Mouse (Mus musculus): ENCODE measurements around the gene Sdhb. TPM values are rescaled to one million over a fixed set of nuclear protein-coding genes. Genes with fewer than 3 reads are reported as not detected.

Sdhb gene
- polyA plus RNA-seq, 1 experiment from 2014 or later: 428 TPM

DNA sequence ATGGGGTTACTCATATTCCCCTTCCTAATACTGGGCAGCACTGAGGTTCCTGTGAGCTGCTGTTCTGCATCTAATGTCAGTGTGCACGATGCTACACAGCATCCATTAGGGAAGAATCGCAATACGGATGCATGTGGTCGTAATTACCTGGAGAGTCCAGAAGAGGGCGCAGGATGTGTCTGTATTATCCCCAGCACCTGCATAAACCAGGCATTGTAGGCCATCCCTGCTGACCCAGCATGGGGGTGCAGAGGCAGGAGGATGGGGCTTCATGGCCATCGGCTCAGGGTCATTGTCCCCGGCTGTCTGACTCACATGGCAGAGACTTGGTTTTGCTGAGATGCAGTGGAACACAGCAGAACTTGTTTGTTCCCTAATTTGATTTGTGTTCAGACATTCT, 3.6 kb downstream of the Sdhb start:
- Histone ChIP-seq H3K9ac (replicated peaks) (no peak overlapping the region), H3K36me3 (peaks cover 22% of the 10 kb centered on the region), H3K4me2 (replicated peaks) (no peak overlapping the region), H3K27ac (replicated peaks) (0 out of 2 replicates have a peak overlapping the region, but pooled peaks have one; percentile 12), H3K9me3 (no peaks in the 10 kb centered on the region), H3K27me3 (no peaks in the 10 kb centered on the region), H3K4me1 (peaks cover 32% of the 10 kb centered on the region), H3K4me3 (no peak overlapping the region)
- no peak for ATAC-seq (replicated peaks)
- WGBS: 8% methylated on average over 7 of the region's 7 CpGs

DNA sequence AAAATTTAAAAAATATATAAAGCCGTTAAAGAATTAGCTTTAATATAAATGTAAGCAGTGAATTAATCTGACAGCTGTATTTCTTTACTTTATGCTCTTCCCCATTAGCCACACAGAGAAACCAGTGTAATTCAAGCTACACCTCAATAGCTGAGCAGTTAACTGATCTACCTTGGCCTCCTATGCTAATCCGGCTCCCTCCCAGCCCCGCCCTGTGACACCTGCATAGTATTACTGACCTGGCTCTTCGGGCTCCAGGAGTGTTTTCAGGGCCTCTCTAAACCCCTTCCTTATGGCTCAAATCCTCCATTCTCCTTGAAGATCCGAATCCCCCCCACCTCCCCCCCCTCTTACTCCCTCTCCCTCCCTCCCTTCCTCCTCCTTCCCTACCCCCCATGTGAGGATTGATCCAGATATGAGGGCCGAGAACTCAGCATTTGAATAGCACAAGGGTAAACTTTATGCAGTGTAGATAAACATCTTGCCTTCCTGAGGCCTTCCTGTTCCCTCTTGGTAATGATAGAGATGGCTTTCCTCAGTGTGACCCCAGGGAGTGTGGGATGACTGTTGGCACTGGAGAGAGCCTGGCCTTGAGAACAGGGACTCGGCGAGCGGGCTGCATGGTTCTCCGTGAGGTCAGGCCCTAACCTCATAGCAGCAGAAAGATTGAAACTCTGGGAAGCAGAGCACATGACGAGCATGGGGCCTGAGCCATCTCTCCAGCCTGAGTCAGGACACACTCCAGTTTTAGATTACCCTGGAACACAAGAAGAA, 6.6 kb downstream of the Sdhb start:
- Histone ChIP-seq H3K27ac (replicated peaks) (no peak overlapping the region), H3K9ac (replicated peaks) (no peak overlapping the region), H3K4me2 (replicated peaks) (no peak overlapping the region), H3K27me3 (no peaks in the 10 kb centered on the region), H3K4me1 (peaks cover 16% of the 10 kb centered on the region), H3K36me3 (peaks cover 44% of the 10 kb centered on the region), H3K4me3 (no peak overlapping the region), H3K9me3 (no peaks in the 10 kb centered on the region)
- WGBS: 85% methylated on average over 11 of the region's 11 CpGs
- no peak for ATAC-seq (replicated peaks)

DNA sequence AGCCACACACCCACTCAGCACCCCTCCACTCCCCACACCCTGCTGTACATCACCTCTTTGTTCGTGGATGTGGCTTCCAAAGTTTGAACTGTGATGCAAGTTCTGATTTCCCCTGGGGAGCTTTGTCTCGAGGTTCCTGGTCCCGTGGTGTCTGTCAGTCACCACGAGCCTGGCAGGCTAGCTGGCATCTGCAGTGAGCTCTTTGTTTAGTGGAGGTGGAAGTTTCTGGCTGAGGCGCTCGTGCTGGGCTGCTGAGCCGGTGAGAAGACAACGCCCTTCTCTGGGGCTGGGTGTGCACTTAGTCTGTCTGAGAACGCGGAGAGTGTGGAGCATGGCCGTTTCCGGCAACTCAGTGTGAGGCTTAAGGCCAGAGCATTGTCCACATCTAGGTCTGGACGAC, 10.7 kb downstream of the Sdhb start:
- no peak overlapping the region for H3K9ac ChIP-seq (replicated peaks)

DNA sequence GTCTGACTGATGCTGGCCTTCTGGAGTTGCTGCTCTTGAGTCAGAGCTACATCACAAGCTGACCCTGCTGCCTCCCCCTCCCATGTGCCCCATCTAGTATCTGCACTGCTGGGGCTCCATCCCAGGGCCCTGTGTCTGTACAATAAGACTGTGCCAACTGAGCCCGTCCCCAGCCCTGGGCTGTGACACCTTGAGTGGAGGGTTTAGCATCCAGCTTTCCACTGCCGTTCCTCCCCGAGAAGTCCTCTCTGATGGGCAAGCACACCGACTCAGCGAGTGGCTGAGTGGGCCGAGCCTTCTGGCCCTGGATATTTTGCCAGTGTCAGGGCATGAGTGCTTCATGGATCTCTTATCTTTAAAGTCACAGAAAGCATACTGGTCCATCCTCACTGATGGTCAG, 13.4 kb downstream of the Sdhb start:
- H3K9me3 ChIP-seq: no peaks in the 10 kb centered on the region
- H3K4me2 ChIP-seq (replicated peaks): no peak overlapping the region
- H3K4me1 ChIP-seq: no peaks in the 10 kb centered on the region
- H3K9ac ChIP-seq (replicated peaks): no peak overlapping the region
- H3K36me3 ChIP-seq: peaks cover 81% of the 10 kb centered on the region
- no peak overlapping the region for H3K4me3 ChIP-seq
- no peak overlapping the region for H3K27ac ChIP-seq (replicated peaks)
- 92% methylated on average over 6 of the region's 6 CpGs for WGBS
- ATAC-seq (replicated peaks): no peak
- no peaks in the 10 kb centered on the region for H3K27me3 ChIP-seq

More for the DNA sequence above, 10.7 kb downstream of the Sdhb start:
- H3K4me2 ChIP-seq (replicated peaks): no peak overlapping the region
- H3K36me3 ChIP-seq: peaks cover 75% of the 10 kb centered on the region
- H3K4me1 ChIP-seq: no peaks in the 10 kb centered on the region
- H3K27ac ChIP-seq (replicated peaks): no peak overlapping the region
- WGBS: 82% methylated on average over 13 of the region's 13 CpGs
- no peaks in the 10 kb centered on the region for H3K9me3 ChIP-seq
- no peaks in the 10 kb centered on the region for H3K27me3 ChIP-seq
- H3K4me3 ChIP-seq: no peak overlapping the region
- no peak for ATAC-seq (replicated peaks)

DNA sequence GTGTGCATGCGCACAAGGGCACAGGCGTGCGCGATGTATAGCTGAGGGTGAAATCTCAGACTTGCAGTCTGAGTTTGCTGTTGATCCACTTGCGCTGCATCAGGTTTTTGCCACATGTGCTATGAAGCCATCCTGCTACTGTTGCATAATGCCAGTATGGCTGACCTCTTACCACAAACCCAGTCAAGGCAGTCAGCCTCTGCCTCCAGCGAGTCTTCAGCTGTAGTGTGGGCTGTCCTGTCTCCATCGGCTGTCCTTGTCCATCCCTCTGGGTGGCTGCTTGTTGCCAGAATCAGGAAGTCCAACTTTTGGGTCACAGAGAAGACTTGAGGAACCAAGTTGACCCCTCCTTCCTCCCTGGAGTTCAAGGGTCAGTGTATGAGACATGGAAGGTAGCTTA, 14.4 kb downstream of the Sdhb start:
- ATAC-seq (replicated peaks): no peak
- WGBS: 97% methylated on average over 7 of the region's 7 CpGs

DNA sequence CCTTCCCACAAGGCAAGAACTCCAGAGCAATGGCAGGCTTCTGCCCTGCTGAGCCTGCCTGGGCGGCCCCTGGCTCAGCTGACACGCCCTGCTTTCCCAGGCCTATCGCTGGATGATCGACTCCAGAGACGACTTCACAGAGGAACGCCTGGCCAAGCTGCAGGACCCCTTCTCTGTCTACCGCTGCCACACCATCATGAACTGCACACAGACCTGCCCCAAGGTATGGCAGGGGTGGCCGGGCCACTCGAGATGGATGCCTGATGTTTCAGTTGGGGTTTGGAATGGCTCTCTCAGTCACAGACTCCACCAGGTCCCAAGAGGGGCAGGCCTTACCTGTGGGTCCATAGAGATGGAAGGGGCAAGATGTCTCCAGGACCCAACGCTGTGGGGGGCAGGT, 16.3 kb downstream of the Sdhb start:
- Histone ChIP-seq H3K4me1 (no peaks in the 10 kb centered on the region), H3K4me3 (no peak overlapping the region), H3K9me3 (no peaks in the 10 kb centered on the region), H3K36me3 (peaks cover 67% of the 10 kb centered on the region), H3K9ac (replicated peaks) (no peak overlapping the region), H3K27me3 (no peaks in the 10 kb centered on the region), H3K27ac (replicated peaks) (no peak overlapping the region), H3K4me2 (replicated peaks) (no peak overlapping the region)
- 90% methylated on average over 10 of the region's 10 CpGs for WGBS
- ATAC-seq (replicated peaks): no peak

More for the DNA sequence above, 14.4 kb downstream of the Sdhb start:
- H3K27me3 ChIP-seq: no peaks in the 10 kb centered on the region
- no peaks in the 10 kb centered on the region for H3K4me1 ChIP-seq
- H3K27ac ChIP-seq (replicated peaks): no peak overlapping the region
- H3K4me3 ChIP-seq: no peak overlapping the region
- H3K4me2 ChIP-seq (replicated peaks): no peak overlapping the region
- H3K9ac ChIP-seq (replicated peaks): no peak overlapping the region
- H3K36me3 ChIP-seq: peaks cover 82% of the 10 kb centered on the region
- H3K9me3 ChIP-seq: no peaks in the 10 kb centered on the region

DNA sequence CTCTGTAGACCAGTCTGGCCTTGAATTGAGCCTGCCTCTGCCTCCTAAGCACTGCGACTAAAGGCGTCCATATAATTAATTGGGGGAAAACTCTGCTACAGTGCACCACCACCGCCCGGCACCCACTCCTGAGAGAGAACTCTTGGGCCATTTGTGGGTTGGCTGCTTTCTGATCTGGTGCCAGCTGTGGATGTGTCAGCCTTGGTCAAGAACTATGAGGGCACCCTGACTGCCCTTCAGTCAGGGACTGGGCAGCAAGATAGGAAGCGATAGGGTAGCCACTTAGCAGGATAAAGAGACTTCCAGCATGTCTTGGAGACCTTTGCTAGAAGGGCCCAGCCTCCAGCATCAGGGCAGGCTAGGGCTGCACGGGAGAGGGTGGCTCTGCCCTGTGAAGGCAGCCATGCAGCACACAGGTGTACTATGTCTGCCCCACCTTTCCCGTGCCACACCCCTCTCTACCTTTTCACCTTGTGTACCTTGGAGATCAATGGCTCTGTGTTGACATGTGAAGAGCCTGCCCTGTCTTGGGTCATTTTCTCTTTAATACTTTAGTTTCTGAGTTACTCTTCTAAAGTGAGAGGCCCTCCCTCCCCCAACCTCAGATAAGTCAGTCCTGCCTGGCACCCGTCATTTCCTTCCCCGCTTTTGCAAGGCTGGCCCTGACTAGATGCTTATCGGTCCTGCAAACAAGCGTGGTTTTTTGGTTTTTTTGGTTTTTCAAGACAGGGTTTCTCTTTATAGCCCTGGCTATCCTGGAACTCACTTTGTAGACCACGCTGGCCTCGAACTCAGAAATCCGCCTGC, 17.1 kb downstream of the Sdhb start:
- no peak for ATAC-seq (replicated peaks)

DNA sequence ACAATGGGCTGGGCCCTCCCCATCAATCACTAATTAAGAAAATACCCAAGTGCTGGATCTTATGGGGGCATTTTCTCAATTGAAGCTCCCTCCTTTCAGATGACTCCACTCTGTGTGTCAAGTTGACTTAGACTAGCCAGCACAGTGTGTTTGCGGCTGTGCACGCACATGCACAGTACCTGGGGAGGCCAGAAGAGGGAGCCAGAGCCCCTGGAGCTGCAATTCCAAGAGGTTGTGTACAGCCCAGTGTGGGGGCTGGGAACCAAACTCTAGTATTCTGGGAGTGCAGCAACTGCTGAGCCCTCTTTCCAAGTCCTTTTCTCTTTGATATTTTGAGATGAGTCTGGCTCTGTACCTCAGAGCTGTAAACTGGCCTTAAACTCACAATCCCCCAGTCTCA, 20.6 kb downstream of the Sdhb start:
- peaks cover 27% of the 10 kb centered on the region for H3K36me3 ChIP-seq
- H3K27ac ChIP-seq (replicated peaks): no peak overlapping the region
- no peak overlapping the region for H3K4me2 ChIP-seq (replicated peaks)
- ATAC-seq (replicated peaks): no peak
- H3K4me3 ChIP-seq: no peak overlapping the region
- no peak overlapping the region for H3K9ac ChIP-seq (replicated peaks)
- H3K9me3 ChIP-seq: no peaks in the 10 kb centered on the region
- WGBS: 83% methylated on average over 2 of the region's 2 CpGs
- H3K4me1 ChIP-seq: peaks cover 11% of the 10 kb centered on the region
- no peaks in the 10 kb centered on the region for H3K27me3 ChIP-seq

More for the DNA sequence above, 17.1 kb downstream of the Sdhb start:
- Histone ChIP-seq H3K4me2 (replicated peaks) (no peak overlapping the region), H3K27me3 (no peaks in the 10 kb centered on the region), H3K27ac (replicated peaks) (no peak overlapping the region), H3K4me3 (no peak overlapping the region), H3K36me3 (peaks cover 59% of the 10 kb centered on the region), H3K4me1 (no peaks in the 10 kb centered on the region), H3K9ac (replicated peaks) (no peak overlapping the region), H3K9me3 (no peaks in the 10 kb centered on the region)
- WGBS: 94% methylated on average over 14 of the region's 14 CpGs

DNA sequence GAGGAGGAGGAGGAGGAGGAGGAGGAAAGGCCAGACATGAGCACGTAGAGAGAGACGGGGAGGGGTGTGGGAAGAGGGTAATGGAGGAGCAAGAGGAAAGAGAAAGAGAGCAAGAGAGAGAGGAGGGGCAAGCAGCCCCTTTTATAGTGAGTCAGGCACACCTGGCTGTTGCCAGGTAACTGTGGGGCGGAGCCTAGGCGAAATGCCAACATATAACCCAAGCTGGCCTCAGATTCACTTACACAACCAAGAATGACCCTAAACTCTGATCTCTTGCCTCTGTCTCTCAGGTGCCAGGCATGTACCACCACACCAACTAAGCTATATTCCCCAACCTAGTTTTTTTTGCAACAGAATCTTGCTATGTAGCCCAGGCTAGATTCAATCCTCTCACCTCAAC, 21.8 kb downstream of the Sdhb start:
- H3K36me3 ChIP-seq: peaks cover 18% of the 10 kb centered on the region
- no peak for ATAC-seq (replicated peaks)
- H3K27me3 ChIP-seq: no peaks in the 10 kb centered on the region
- H3K4me3 ChIP-seq: no peak overlapping the region
- H3K9ac ChIP-seq (replicated peaks): no peak overlapping the region
- H3K4me2 ChIP-seq (replicated peaks): no peak overlapping the region
- WGBS: 40% methylated on average over 4 of the region's 4 CpGs
- peaks cover 19% of the 10 kb centered on the region for H3K4me1 ChIP-seq
- H3K27ac ChIP-seq (replicated peaks): 0 out of 2 replicates have a peak overlapping the region, but pooled peaks have one; percentile 37
- H3K9me3 ChIP-seq: no peaks in the 10 kb centered on the region

DNA sequence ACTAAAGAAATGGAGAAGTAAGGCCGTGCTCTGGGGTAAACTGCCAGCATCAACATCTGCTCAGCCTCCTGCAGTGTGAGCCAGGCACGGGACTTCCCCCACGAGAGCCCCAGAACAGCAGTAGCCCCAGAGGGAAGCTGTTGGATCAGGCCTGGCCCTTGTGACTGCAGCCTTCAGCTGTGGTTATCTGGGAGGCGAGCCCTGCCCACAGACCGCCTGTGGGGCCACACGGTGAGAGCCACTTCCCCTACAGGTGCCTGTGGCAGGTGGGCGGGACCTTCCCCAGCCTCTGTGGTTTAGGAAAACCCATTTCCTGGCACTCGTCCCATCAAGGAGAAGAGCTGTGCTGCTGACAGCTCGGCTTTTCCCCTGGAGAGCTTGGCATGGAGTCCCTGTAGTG, 22.4 kb downstream of the Sdhb start:
- Histone ChIP-seq H3K27ac (replicated peaks) (peak overlapping the region; percentile 37), H3K9me3 (no peaks in the 10 kb centered on the region), H3K36me3 (peaks cover 13% of the 10 kb centered on the region), H3K4me2 (replicated peaks) (no peak overlapping the region), H3K27me3 (no peaks in the 10 kb centered on the region), H3K4me3 (no peak overlapping the region), H3K4me1 (peaks cover 25% of the 10 kb centered on the region), H3K9ac (replicated peaks) (no peak overlapping the region)
- no peak for ATAC-seq (replicated peaks)
- 14% methylated on average over 9 of the region's 9 CpGs for WGBS

DNA sequence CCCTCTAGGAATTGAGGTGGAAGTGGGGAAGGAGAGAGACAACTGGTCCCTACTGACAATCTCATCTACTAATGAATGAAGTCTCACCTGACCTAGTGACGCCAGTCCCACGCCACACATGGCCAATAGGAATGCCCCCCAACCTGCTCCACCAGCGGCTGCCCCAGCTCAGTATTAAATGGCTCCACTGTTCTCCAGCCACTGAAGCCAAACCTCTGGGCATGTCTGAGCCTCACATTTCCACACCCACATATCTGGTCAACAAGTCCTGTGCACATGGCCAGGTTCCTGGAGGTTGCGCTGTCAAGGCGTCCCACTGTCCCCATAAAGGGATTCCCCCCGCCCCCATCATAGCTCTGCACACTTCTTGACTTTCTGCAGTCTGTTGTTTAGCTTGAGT, 23.5 kb downstream of the Sdhb start:
- no peak overlapping the region for H3K9ac ChIP-seq (replicated peaks)
- 93% methylated on average over 6 of the region's 6 CpGs for WGBS
- H3K27ac ChIP-seq (replicated peaks): no peak overlapping the region
- H3K36me3 ChIP-seq: peaks cover 4% of the 10 kb centered on the region
- H3K9me3 ChIP-seq: no peaks in the 10 kb centered on the region
- peaks cover 36% of the 10 kb centered on the region for H3K4me1 ChIP-seq
- no peak overlapping the region for H3K4me2 ChIP-seq (replicated peaks)
- ATAC-seq (replicated peaks): no peak
- no peak overlapping the region for H3K4me3 ChIP-seq
- H3K27me3 ChIP-seq: no peaks in the 10 kb centered on the region

DNA sequence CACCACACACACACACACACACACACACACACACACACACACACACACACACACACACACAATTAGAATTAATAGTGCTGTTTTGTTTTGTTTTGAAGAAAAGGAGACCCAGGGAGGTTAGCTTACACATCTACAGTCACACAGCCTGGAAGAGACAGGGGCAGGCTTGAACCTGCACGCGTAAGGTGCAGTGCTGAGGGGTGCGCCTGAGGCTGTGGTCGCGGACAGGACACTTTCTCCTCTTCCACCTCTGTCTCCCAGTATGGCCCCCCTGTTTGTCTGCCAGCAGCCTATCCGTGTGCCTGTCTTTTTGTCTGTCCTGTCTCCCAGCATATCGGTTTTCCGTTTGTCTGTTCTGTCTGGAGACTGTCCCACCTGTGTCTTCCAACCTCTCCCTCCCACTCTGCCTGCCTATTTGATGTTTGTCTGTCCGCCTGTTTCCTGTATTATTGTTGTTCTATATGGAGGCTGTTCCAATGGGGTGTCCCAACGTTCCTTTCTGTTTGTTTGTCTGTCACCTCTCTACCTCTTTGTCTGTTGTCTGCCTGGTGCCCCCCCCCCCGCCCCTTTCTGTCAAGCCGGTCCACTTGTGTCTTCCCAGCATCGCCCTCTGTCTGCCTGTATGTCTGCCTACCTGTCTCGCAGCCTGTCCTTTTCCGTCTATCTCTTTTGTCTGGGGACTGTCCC, 25.2 kb downstream of the Sdhb start:
- H3K27me3 ChIP-seq: no peaks in the 10 kb centered on the region
- no peaks in the 10 kb centered on the region for H3K36me3 ChIP-seq
- WGBS: 21% methylated on average over 15 of the region's 15 CpGs
- H3K4me1 ChIP-seq: peaks cover 40% of the 10 kb centered on the region
- H3K4me2 ChIP-seq (replicated peaks): peak overlapping the region; percentile 78
- peak overlapping the region; percentile 100 for H3K9ac ChIP-seq (replicated peaks)
- H3K9me3 ChIP-seq: no peaks in the 10 kb centered on the region
- peak overlapping the region; percentile 81 for H3K27ac ChIP-seq (replicated peaks)
- peak overlapping the region; percentile 98 for H3K4me3 ChIP-seq
- peak; percentile 41 for ATAC-seq (replicated peaks)

Data from forebrain, embryonic 15.5 days (tissue).